Mouse (Mus musculus) megakaryocyte, embryonic 14.5 days (primary cell): ENCODE measurements around the gene Syne1.

ENCODE experiments used
- FLI1 ChIP-seq: IDR thresholded peaks from 2 replicates; pipeline ENCODE4 v1.6.1; 2012; ENCODE audit warnings: low read length, inconsistent platforms, mixed read lengths
- GATA1 ChIP-seq: IDR thresholded peaks from 3 replicates; pipeline ENCODE4 v1.6.1; 2012; ENCODE audit warnings: mixed read lengths, low read length, inconsistent platforms, borderline replicate concordance

GRCm38 (mm10) chr10:5124757-5125156 is 426.5 kb downstream of the Syne1 start:
- TF ChIP-seq GATA1 (no peak), FLI1 (no peak)
